Mouse (Mus musculus) activated CD4-positive, CD25-positive, alpha-beta regulatory T cell, adult 4 months (primary cell): Measurements from ENCODE around the gene Plscr3. TPM values are rescaled to one million over a fixed set of nuclear protein-coding genes. Genes with fewer than 3 reads are reported as not detected.

Experiments used
- ATAC-seq: one replicate; pipeline ENCODE4 v1.8.0; 2017
- polyA plus RNA-seq, 2 experiments: library from polyadenylated mRNA; unstranded; fragments of 100-300 nt; shearing (Covaris generic); gene quantifications; one replicate each; pipeline ENCODE4 v1.2.1; 2017

Gene Plscr3
- polyA plus RNA-seq, 2 experiments from 2014 or later, result 15.4 to 17.5 TPM

GRCm38 (mm10) chr11:69867335-69867734 lies 21.2 kb downstream of the Plscr3 start:
- ATAC-seq, result no peak

- no peak for ATAC-seq
These were observed 24.3 kb downstream of the Plscr3 start for GRCm38 (mm10) chr11:69870289-69871069.

- no peak for ATAC-seq
These were observed 25.6 kb downstream of the Plscr3 start for GRCm38 (mm10) chr11:69871822-69872221.

DNA sequence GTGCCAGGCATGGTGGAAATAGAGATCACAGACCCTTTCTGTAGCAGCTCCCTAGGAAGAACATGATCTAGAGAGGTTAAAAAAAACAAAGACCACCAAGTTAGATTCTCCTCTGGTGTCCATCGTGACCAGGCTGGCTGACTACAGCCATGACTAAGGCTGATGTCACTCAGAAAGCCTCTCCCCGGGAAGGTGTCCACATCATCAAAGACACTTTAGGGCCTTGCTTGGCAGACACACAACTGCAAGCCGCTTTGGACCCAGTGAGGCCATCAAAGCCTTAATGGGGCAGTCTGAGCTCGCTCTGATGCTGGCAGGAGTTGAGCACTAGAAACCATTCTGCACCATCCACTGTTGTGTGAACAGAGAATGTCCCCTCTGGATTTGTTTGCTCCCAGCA lies 26.3 kb downstream of the Plscr3 start:
- no peak for ATAC-seq

- no peak for ATAC-seq
These were observed 30.0 kb downstream of the Plscr3 start for GRCm38 (mm10) chr11:69876186-69876585.

GRCm38 (mm10) chr11:69876867-69877266 lies 30.7 kb downstream of the Plscr3 start:
- peak; percentile 53 for ATAC-seq

GRCm38 (mm10) chr11:69877878-69878277 lies 31.7 kb downstream of the Plscr3 start, which contains the start of gene Tmem95:
Gene Tmem95 (minus strand): TSS chr11:69878018.
- no peak for ATAC-seq

GRCm38 (mm10) chr11:69878399-69878798 lies 32.2 kb downstream of the Plscr3 start:
- no peak for ATAC-seq

DNA sequence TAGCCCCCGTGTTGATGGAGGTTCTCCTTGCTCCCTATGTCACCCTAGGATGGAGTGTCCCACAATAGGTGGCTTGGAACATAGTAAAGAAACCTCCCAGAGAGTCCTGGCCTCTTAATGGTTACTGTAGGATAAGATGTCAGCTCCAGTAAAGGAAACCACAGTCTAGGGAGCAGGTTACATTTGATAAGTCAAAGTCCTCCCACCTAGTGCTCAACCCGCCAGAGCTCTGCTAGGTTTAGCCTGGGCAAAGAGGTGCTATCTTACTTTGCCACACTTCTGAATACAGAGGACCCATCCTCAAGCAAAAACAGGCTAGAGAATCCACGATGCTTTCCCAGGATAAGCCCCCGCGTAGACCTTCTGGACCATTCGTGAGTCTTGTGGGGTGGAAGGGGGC lies 32.8 kb downstream of the Plscr3 start:
- no peak for ATAC-seq

- ATAC-seq, result no peak
These were observed 33.5 kb downstream of the Plscr3 start for GRCm38 (mm10) chr11:69879711-69880110.

DNA sequence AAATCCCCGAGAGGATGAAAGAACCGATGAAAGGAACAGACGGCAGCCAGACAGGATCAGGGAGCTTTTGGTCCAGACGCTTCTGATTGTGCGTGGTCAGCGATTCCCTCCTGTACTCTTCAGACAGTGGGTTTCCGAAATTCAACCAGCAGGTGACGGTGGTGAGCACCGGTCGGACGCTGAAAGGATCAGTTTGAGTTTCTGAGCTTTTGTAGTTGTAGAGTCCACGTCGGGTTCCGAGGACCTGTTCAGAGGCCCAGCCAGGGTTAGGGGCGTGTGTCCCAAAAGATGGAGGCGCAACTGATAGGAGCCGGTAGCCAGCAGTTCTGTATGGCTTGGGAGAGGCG lies 34.3 kb downstream of the Plscr3 start:
- ATAC-seq, result peak; percentile 45

DNA sequence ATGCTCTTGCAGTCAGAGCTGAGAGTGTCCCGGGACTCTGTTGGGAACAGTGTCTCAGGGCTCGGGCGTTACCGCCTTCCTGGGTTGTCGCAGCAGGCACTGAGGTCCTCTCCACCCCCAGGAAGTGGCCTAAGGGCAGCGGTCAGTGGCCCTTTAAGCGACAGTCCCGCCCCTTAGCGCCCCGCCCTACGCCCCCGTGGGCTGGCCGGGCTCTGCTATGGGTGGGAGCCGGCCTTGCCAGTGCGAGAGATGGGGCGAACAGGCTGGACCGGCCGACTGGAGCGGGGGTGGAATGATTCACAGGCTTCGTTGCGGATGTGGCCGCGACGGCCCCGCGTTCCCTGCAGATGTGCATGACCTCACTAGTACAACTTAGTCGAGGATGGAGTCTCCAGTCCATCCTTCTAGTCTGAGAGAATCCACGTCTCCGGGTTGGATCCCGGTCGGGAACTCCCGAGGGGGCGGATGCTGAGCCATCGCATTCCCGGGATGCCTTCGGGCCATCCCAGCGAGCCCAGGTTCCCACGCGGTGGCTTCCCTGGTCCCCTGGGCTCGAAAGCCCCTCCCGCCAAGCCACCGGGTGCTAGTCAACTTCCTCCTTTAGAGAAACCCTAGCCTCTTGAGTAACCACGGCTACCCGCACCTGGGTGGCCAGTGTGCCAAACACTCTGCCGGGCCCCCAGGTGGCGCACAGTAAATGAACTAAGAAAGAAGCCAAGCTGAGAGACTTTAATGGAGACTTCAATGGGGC lies 34.9 kb downstream of the Plscr3 start, which contains the start of gene Kctd11:
Gene Kctd11 (minus strand): TSS at position 554 of the 751 bp plus-strand sequence.
- ATAC-seq, result peak; percentile 38

GRCm38 (mm10) chr11:69881787-69882670 lies 35.9 kb downstream of the Plscr3 start:
- ATAC-seq, result no peak

DNA sequence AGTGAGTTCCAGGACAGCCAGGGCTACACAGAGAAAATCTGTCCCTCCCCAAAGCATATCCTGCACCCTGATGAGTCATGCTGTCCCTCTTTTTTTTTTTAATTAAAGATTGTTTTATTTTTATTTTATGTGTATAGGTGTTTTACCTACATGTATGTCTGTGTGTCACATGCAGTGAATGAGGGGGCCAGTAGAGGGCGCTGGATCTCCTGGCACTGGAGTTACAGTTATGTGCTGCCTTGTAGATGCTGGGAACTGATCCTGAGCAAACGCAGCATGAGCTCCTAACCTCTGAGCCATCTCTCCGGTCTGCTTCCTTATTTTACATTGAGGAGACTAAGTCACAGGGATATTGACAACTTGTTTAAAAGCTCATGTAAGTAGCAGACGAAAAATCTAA lies 36.9 kb downstream of the Plscr3 start:
- ATAC-seq, result no peak

DNA sequence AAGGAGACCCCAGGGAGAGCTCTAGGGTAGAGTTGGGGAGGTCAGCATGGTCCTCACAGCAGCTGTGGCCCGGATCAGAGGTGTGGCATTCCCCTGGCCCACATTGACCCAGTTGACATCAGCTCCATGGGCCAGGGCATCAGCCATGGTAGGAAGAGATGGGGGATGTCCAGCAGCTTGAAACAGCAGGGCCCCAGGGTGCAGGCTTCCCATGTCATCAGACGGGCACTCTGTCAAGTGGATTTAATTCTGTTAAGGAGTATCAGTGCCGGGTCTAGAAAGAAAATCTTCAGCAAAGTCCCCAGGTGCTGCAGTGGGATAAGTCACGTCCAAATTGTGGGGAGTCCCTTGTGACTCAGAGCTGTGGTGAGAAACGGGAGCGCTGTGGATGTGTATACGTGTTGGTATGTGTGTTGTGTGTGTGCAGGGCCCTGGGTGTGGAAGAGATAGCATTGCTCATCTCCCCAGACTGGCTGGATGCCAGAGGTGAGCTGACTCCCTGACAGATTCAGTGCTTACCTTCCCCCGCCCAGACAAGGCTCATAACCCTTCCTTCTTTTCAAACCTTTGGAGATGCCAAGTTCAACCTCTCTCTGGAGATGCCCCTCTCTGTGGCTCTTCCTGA lies 37.5 kb downstream of the Plscr3 start:
- ATAC-seq, result no peak

DNA sequence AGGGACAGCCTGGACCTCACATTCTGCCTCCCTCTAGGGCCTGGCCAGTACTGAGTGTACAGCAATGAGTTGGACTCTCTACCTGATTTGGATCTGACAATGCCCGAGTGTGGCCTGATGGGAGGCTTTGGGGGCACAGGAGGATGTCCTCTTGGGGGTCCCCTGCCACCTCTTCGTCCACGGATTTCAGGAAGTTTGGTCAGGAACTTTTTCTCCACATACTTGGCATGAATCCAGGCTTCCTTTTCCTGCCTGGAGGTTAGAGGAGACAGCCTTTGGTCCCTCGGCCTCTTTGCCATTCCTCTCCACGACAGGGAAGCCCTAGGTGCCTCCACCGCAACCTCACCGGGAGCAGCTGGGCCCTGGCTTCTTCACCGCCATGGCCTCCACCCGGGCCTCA lies 38.1 kb downstream of the Plscr3 start:
- ATAC-seq, result no peak

GRCm38 (mm10) chr11:69884663-69885062 lies 38.5 kb downstream of the Plscr3 start:
- ATAC-seq, result no peak

DNA sequence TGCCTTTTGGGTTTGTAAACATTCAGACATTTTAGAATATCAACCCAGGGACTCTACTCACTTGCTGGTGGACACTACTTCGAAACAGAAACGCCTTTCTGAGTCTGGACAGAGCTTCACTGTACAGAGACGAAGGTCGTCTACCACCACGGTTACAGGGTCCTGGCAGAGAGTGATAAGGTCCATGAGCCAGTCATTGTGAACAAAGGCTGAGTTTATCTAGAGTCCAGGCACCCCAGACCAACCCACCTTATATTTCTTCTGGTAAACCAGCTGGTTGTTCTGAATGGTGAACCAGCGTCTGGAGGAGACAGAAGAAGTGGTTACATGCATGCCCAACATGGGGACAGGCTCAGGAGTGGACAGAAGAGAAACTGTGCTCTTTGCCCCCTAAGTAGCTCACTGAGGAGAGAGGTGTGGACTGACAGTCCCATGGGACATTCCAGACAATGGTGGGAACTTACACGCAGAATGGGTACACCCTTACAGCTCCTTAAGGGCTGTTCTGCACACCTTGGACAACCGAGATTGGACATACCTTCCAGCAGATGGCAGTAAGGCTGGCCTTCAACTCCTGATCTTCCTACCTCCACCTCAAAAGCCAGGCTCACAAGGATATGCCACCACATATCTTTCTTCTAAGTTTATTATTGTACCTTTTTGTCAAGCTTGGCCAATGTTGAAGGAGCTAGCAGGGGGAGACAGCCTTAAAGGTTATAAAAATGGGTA lies 40.9 kb downstream of the Plscr3 start:
- ATAC-seq, result no peak

GRCm38 (mm10) chr11:69891482-69891881 lies 45.3 kb downstream of the Plscr3 start:
- no peak for ATAC-seq

DNA sequence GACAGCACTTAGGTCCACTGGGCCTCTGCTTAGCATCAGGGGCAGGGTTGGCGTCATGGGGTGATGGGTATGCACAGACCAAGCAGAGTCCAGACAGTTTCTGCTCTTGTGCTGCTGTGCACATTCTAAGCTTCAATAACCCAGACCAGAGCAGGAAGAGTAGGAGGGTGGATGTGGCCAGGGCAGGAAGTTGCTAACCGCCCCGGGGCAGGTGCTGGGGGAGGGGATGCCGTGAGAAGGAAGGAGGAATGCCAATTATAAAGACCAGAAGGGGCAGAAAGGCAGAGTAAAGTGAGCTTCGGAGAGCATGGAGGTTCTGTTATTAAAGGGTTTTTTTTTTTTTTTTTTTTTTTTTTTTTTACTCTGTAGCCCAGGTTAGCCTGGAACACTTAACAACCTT lies 48.5 kb downstream of the Plscr3 start:
- peak; percentile 95 for ATAC-seq

- ATAC-seq, result peak; percentile 37
These were observed 49.1 kb downstream of the Plscr3 start, which contains the start of gene Acap1 for GRCm38 (mm10) chr11:69895291-69895690. Gene Acap1 (minus strand): TSS chr11:69895539.

DNA sequence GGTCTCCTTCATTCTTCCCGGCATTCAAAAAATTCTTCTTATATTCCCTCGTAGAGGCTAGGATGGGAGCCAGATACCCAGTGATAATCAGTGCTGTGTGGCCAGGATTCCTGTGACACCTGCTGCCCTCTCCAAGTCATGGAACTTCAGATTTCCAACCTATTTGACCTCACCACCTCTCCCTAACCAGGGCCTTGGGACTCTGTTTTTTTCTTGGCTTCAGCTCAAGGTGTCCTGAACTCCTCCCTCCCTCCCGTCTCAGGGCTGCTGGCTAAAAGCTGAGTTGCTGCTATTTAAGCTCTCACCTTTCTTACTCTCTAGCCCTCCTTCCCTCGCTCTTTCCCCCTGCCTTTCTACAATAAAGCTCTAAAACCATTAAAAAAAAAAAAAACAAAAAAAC lies 53.7 kb downstream of the Plscr3 start:
- ATAC-seq, result no peak
